Mouse (Mus musculus): ENCODE data around the gene Tsc1.

The Tsc1 gene

DNA sequence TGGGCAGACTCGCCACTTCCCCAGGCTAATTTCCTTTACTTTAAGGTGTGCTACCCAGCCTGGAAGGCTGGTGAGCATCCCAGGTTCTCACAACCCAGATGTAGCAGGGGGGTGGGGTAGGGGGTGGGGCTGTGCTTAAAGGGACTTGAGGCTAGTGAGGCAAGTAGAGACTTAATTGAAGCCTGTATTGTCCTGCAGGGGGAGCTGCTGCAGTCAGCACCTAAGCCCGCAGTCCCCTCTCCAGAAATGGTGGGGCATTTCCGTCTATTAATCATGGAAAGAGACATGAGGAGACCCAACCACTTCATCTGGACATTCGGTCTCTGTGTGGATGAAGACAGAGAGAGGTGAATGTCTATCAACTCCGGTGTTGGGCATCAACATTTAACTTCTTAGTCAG, 24.7 kb upstream of the Tsc1 start:
- DNase-seq, result no peak

DNA sequence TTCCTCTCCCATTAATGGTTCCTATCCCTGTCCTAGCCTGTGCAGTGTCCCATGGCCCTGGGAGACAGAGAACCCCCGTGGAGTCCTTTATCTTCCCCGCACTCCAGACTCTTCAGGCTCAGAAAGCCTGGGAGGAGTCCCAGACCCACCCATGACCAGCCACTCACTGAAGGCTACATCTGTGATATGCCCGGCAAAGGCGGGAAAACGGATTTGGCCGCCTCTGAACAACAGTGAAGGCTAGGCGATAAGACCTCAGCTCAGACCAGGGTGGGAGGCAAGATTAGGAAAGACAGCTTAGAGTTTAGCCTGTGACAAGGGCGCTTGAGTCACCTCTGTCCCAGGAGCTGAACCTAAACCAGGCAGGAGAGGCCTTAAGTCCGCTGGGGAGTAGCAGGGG, 24.2 kb upstream of the Tsc1 start:
- no peak for DNase-seq

DNA sequence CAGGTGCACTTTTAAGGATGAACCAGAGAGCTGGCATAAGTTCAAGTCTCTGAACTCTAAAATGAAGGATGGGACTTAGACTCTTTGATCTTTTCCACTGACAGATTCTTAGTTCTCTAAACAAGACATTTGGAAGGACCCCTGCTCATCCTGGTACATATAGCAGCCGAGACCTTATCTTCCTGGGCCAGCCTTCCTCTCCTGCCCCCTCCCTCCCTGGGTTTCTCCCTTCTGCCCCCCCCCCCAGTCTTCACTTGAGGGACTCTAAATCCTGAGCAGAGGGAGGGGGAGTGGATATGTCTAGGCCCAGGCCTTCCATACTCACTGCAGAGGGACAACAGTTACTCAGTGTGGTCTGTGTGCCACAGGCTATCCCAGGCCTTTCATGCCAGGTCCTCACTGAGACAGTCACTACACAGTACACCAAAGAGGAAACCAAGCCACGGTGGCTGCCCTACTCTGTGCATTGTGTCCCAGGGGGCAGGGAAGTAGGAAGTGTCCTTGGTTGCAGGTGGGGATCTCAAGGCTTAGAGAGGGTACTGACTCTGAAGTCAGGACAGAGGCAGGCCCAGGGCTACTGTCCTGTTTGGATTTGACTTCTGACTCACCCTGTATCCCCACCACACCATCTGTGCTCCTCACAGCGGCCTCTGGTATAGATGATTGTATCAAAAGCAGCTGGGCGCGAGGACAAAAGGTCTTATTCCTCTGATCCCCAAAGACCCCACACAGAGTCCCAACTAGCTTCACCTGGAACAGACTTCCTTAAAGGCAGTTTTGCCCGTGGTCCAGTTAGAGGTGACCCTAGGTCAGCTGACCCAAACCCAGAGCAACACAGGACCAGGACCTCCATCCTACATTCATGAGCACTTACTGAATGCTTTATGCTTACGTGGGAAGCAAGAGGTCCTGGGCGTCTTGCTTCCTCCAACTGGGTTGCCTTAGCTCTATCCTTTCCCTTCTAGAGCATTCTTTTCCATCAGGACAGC, 23.2 kb upstream of the Tsc1 start:
- DNase-seq, result no peak

DNA sequence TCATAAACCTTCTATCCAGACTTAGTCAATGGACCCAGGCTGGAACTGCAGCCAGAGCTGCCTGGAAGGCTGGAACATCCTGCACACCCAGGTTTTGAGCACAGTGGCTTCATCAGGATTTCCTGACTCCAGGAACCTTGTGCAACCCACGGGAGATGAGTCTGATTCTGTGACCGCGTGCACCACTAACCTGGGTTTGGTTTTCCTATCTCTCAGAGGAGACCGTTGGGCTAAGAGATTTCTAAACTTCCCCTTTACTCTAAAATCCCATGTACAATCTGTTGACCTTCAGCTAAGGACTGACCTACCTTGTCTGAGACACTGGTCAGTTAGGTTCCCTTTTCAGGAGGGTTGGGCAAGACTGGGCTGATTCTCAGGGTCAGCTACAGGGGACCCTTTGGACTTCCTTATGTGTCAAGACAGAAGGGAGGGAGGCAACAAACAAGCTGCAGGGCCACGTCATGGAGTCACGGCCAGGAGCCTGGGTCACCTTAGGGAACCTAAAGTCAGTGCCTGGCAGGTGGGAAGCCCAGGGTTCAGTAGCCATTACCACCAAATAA, 22.2 kb upstream of the Tsc1 start:
- no peak for DNase-seq

DNA sequence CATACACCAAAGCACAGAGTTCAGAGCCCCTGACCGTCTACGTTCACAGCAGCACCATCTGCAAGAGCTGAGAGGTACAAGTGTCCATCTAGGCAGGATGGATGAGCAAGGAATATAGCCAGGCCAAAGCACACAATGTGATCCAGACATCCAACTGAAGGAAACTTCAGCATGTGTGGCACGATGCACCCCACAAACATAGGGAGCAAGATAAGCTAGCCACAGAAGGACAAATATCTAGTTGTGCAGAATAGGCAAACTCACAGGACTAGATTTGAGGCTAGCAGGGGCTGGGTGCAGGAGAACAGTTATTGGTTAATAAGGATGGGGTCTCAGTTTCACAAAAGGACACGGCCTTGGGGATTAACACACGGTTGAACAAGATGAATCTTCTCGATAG, 21.7 kb upstream of the Tsc1 start:
- no peak for DNase-seq

DNA sequence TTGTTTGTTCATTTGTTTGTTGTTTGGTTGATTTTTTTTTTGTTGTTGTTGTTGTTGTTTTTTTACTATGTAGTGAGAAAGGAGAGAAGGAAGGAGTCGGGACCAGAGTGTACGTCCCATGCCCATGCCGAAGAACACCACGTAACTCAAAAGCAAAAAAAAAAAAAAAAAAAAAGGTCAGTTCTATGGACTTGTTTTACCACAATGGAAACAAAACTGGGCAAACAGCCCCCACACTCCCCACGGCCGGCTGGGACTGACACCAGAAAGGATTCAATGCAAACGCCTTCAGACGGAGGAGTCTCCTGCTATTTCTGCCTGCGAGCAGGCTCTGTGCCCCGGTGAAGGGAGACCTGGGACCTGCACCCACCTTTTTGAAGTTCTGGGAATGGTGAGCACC, 20.5 kb upstream of the Tsc1 start:
- DNase-seq, result no peak

DNA sequence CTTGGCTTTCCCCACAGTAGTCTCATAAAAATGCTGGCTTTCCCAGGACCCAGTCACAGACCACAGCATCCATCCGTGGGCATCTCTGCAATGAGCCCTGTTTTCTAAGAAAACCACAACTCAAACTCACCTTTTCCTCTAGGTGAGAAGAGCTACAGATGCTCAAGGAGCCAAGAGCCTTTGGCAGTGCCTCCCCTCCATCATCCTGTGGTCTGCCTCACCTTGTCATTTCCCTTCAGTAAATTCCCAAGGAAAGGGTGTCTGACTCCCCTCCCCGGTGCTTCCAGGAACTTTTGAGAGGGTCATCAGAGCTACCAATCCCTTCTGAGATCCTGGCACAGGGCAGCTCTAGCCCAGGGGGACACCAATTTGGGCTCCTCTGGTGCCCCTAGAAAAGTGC, 19.9 kb upstream of the Tsc1 start:
- DNase-seq, result no peak

DNA sequence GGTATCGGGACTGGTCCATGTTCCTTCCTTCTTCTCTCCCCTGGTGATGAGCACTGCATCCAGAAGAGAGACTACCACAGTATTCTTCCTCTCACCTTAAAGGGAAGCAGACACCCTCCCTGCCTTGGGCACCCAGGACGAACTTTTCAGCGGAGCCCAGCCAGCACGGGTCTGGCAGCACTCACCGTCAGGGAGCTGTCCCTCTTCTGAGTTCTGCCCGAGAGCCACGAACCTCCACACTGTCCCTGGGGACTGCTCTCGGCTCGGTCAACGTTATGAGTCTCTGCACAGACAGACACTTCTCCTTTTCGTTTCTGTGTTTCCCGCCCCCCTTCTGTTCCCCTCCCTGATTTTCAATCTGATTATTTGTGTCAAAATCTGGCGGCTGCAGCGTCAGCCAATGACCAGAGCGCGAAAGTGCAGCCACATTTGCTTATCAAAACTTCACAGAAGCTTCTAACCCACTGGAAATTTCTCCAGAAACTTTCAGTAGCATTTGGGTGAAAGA, 19.3 kb upstream of the Tsc1 start, which contains the start of gene Gfi1b:
Gene Gfi1b (minus strand): TSS at position 319 of the 508 bp plus-strand sequence.
- peak; percentile 67 to 70 for DNase-seq

DNA sequence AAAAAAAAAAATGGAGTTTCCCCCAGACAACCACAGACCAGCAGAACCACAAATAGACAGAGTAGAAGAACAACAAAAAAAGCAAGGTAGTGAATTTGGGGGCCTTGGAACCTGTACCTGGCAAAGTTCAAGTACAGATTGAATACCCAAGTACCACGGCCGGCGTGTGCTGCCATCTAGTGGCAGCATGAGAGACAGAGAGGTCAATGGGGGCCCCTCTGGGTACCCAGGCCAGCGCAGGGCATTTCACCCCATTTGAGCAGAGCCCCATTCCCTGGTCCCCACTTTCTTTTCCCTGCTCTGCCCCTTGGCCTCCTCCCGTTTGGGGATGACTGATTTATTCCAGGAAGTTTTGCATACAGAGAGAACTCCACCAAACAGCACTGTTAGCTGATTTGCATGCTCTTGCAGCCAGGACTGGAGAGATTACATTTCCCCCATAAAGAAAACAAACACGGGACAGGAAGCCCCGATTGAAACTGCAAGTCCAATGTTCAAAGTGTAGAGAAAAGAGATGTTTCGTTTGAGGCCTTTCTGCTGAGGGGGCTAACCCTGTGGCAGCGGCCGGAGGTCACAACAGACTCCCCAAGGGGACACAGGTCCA, 18.4 kb upstream of the Tsc1 start:
- DNase-seq, result peak; percentile 42 to 59

DNA sequence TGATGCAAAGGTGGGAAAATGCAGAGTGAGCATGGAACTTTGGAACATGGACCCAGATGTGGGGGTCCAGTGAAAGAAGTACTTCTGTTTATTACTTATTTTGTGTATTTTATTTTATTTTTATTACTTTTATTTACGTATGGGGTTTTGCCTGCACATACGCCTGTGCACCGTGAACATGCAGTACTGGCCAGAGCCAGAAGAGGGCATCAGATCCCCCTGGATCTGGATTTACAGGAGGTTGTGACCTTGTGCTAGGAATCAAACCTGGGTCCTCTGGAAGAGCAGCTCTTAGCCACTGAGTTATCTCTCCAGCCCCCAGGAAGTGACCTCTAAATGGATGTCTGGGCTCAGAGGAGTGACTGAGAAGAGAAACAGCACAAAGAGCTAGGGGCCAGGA, 16.2 kb upstream of the Tsc1 start:
- no peak for DNase-seq

DNA sequence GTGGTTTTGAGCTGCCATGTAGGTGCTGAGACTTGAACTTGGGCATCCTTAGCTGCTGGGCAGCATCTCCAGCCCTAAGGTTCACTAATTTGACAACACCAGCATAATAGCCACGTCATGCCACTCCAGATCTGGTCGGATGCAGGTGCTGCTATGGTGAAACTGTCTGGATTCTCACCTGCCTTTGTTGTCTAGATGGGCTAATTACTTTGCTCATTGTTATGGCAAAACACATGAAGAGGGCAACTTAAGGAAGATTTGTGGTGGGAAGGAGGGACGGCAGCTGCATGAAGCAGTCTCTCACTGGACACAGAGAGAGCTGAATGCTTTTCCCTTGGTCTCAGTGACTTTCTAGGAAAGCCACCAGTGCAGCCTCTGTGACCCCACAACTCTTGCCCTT, 15.0 kb upstream of the Tsc1 start:
- DNase-seq, result no peak

DNA sequence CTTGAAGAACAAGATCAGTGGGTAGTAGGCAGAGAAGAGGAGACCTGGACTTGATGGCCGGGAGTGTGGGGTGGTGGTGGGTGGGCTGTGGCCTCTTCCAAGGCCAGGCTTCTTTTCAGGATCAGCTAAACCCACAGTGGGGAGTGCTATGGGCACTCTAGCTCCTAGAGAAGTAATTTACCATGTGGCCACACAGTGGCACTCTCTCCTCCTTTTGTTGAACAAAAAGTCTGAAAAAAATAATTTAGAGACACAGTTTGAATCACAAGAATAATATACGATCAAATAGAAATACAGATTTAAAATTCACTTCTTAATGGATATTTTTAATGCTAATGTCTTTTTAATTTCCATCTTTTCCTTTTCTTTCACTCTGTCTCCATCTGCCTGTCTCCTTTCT, 13.0 kb upstream of the Tsc1 start:
- DNase-seq, result no peak

DNA sequence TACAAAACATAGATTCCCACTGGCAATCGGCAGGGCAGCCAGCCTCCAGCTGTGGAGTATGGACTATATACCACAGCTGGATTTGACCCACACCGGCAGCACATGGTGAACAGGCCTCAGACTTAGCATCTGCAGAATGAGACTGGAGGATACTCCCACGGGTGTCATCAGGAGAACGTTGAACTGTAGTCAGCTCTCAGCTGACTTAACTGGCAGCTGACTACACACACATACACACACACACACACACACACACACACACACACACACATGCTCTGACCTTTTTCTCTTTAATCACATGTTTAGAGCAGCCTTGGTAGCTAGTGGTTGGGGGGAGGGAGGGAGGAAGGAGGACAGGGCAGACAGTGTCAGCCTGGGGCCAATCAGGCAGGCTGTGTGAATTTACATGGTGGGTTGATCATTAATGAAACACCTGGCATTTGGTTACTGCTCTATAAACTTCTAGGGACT, 11.1 kb upstream of the Tsc1 start:
- no peak for DNase-seq

DNA sequence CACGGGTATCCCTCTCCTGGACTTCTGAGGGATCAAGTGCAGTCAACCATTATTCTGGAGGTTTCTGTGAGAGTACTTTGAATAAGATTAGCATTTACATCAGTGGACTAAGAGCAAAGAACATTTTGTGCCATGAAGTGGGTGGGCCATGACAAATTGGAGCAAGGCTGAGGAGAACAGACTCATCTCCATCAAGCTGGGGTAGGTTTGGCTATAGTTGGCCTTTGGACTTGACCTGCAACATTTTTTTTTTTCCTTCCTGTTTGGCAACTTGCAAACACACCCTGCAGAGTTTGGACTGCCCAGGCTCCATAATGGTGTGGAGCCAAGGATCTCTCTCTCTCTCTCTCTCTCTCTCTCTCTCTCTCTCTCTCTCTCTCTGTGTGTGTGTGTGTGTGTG, 8.4 kb upstream of the Tsc1 start:
- DNase-seq, result no peak

DNA sequence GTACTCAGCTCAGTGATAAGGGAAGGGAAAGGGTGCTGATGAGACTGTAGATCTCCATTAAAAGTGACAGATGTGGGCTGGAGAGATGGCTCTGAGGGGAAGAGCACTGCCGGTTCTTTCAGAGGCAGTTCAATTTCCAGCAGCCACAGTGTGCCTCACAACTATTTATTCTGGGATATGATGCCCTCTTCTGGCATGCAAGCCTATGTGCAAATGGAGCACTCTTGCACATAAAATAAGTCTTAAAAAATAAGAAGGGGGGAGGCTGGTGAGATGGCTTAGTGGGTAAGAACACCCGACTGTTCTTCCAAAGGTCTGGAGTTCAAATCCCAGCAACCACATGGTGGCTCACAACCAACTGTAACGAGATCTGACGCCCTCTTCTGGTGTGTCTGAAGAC, 7.9 kb upstream of the Tsc1 start:
- no peak for DNase-seq

DNA sequence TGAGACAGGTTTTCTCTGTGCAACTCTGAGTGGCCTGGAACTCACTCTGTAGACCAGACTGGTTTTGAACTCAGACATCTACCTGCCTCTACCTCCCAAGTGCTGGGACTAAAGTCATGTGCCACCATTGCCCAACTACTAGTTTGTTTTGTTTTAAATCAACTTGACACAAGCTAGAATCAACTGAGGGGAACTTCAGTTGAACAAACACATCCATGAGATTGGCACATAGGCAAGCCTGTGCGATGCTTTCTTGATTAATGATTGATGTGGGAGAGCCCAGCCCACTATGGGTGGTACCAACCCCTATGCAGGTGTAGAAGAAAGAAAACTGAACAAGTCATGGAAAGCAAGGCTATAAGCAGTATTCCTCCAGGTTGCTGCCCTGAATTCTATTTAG, 5.8 kb upstream of the Tsc1 start:
- DNase-seq, result no peak

DNA sequence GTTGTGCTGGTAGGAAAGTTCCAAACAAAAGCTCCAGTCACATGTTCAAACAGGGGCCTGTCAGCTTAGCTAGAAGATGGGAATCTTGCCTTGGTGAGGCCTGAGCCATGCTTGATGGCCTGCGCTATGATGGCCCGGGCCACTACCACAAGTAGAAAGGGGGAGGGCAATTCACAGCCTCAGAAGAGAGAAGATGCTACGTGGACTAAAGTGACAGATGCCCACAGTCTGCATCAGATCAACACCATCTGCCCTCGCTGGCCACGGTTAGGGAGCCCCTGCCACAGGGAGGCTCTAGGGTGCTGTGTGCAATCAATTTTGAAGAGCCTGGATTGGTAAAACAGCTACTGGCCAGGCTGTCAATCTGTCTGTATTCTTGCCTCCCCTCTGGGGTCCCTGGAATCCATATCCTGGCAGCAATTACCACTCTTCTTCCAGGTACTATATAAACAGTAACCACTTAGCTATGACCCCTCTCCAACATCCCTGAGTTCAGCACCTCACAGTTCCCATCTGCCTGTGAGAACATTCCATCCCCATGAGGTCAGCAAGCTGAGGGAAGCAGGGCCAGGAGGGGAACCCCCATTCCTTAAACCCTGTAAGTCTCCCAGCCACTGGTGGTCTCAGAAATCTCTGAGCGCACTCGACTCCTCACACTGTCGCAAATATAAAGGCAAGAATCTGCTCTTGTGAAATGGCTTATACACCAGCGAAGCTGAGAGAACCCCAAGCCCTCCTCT, 3.8 kb upstream of the Tsc1 start:
- DNase-seq, result no peak

DNA sequence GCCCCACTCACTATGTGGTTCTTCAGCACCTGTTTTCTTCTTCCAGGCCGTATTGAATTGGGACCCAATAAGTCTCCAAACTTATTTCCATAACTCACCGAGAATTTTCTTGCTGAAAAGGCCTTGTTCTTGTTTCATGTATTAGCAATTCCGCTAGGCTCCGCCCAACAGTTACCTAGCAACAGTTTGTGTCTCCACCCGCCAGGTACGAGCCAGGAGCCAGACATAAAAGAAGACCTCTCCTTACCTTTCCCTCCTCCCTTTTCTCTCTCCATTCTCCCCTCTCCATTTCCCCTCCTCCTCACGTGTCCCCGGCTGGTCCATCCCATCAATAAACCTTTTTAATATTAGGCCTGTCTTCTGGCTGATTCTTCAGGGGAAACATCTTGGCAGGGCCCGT, 2.7 kb upstream of the Tsc1 start:
- DNase-seq, result no peak

DNA sequence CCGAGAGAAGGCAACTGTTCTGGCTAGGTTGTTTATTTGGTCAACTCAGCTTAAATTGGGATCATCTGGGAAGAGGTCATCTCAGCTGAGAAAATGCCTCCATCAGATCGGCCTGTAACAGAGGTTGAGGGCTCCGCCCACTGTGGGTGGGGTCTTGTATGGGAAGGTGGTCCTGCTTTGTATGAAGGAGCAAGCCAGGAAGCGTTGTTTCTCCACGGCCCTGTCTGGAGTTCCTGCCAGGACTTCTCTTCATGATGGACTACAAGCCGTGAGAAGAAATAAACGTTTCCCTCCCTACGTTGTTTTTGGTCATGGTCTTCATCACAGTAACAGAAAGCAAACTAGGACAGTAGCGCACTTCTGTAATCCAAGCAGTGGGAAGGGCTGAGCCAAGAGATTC, 2.1 kb upstream of the Tsc1 start:
- DNase-seq, result peak in 1 of 2 experiments; percentile 31

DNA sequence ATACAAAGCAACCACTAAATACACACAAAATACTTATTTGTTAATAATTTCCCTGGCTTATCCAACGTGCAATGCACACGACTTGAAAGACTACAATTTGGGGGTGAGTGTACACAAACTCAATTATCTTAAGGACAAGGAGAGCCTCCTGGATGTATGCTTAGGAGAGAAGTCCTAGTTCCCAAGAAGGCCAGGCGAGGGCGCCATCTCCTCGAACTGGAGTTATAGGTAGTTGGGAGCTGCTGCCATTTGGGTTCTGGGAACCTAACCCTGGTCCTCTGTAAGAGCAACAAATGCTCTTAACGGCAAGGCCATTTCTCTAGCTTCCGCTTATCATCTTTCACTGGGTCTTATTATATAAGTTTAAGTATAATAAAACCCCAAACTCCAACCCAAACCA, 1.2 kb upstream of the Tsc1 start:
- DNase-seq, result peak in 1 of 2 experiments; percentile 44

DNA sequence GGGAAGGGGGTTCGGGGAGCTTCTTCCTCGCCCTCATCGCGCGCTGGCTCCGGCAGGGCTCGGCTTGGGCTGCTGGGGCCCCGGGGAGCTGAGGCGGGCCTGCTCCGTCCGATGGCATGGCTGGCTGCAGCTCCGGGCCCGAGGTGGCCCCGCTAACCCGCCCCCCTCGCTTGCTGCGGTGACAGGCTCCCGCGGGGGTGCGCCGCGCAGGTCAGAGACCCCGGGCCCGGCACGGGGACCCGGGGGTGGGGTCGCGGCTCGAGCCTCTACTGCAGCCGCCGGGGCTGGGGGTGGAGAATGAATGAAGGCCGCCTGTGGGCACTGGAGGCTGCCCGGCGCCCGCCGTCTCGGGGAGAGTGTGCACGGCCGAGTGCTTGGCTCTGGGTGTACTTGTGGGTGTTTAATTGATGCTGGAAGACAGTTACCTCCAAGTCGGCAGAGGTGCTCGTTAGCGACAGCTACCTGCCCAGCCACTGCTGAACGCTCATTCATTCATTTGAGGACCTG, 460 bp downstream of the Tsc1 start:
- DNase-seq, result no peak

DNA sequence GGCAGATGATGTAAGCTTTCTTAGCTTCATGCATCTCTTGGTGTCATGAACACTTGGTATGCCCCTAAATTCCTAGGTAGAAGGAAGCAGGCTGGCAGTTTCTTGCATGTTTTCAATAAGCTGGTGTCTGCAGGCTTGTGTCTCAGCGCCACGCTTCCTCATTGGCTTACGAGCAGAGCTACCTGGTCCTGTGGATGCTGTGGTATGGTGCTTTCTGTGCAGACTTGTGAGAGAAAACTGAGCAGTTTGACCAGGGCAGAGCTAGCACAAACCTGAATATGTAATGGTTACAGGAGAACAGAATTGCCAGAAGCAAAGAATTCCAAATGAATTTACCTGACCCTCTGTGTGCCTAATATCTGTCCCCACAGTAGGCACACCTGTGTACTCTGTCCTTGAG, 2.1 kb downstream of the Tsc1 start:
- no peak for DNase-seq

DNA sequence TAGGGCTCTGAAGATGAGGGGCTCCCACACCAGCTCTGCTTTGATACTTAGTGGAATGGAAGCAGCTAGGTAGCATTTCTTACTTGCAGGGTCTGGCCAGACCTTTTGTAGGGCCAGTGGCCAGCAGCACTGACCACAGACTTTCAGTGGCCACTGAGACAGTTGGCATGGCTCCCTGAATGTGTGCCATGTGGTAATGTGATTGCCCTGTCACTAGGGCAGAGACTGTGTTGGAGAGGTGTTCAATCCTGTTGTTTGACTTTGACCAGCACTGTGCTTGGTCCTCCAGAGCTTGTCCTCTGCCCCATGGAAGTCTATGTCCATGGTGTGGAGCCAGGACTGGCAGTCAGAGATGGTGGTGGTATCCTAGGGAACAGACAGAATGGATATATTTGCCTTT, 9.5 kb downstream of the Tsc1 start:
- DNase-seq, result no peak

All from spleen, adult 18-20 months (tissue).